Mouse (Mus musculus): ENCODE measurements at regions not wholly inside any gene's neighbourhood (a gene's known extent, or its start where the extent isn't known, plus 50 kb on each side); places are given as distances from the start of the nearest gene placed in this dataset.

- intact Hi-C loops (cut with DNase I; ENCODE audit: low total_unique reads): no loop called here
- DNase-seq: no peak
These were observed 135.9 kb downstream of the Matn1 start for GRCm38 (mm10) chr4:131080113-131080512.

GRCm38 (mm10) chr4:131083405-131083804 lies 139.2 kb downstream of the Matn1 start:
- DNase-seq: no peak
- intact Hi-C loops (cut with DNase I; ENCODE audit: low total_unique reads): no loop called here

- intact Hi-C loops (cut with DNase I; ENCODE audit: low total_unique reads): no loop called here
- DNase-seq: no peak
These were observed 153.2 kb downstream of the Matn1 start for GRCm38 (mm10) chr4:131097421-131097820.

GRCm38 (mm10) chr4:131100093-131100795 lies 156.1 kb downstream of the Matn1 start:
- DNase-seq: no peak
- intact Hi-C loops (cut with DNase I; ENCODE audit: low total_unique reads): no loop called here

GRCm38 (mm10) chr4:131100796-131101156 lies 156.6 kb downstream of the Matn1 start:
- no peak for DNase-seq
- intact Hi-C loops (cut with DNase I; ENCODE audit: low total_unique reads): no loop called here

GRCm38 (mm10) chr4:131102163-131102562 lies 158.0 kb downstream of the Matn1 start:
- no peak for DNase-seq
- intact Hi-C loops (cut with DNase I; ENCODE audit: low total_unique reads): no loop called here

- intact Hi-C loops (cut with DNase I; ENCODE audit: low total_unique reads): no loop called here
- no peak for DNase-seq
These were observed 163.1 kb downstream of the Matn1 start for GRCm38 (mm10) chr4:131107127-131107857.

GRCm38 (mm10) chr4:131112536-131112935 lies 168.4 kb downstream of the Matn1 start:
- DNase-seq: no peak
- intact Hi-C loops (cut with DNase I; ENCODE audit: low total_unique reads): no loop called here

GRCm38 (mm10) chr4:131113727-131114303 lies 169.6 kb downstream of the Matn1 start:
- intact Hi-C loops (cut with DNase I; ENCODE audit: low total_unique reads): no loop called here
- DNase-seq: no peak

- intact Hi-C loops (cut with DNase I; ENCODE audit: low total_unique reads): no loop called here
- peak; percentile 72 for DNase-seq
These were observed 171.1 kb downstream of the Matn1 start for GRCm38 (mm10) chr4:131115247-131115646.

GRCm38 (mm10) chr4:131118586-131118985 lies 174.4 kb downstream of the Matn1 start:
- no peak for DNase-seq
- intact Hi-C loops (cut with DNase I; ENCODE audit: low total_unique reads): no loop called here

- intact Hi-C loops (cut with DNase I; ENCODE audit: low total_unique reads): no loop called here
- no peak for DNase-seq
These were observed 175.4 kb downstream of the Matn1 start for GRCm38 (mm10) chr4:131119621-131120020.

GRCm38 (mm10) chr4:131120680-131121079 lies 176.5 kb downstream of the Matn1 start:
- intact Hi-C loops (cut with DNase I; ENCODE audit: low total_unique reads): no loop called here
- DNase-seq: no peak

- DNase-seq: no peak
- intact Hi-C loops (cut with DNase I; ENCODE audit: low total_unique reads): no loop called here
These were observed 181.8 kb downstream of the Matn1 start for GRCm38 (mm10) chr4:131125975-131126374.

GRCm38 (mm10) chr4:131126901-131127300 lies 182.7 kb downstream of the Matn1 start:
- intact Hi-C loops (cut with DNase I; ENCODE audit: low total_unique reads): no loop called here
- no peak for DNase-seq

- intact Hi-C loops (cut with DNase I; ENCODE audit: low total_unique reads): no loop called here
- no peak for DNase-seq
These were observed 184.5 kb downstream of the Matn1 start for GRCm38 (mm10) chr4:131128646-131129045.

- intact Hi-C loops (cut with DNase I; ENCODE audit: low total_unique reads): no loop called here
- DNase-seq: no peak
These were observed 188.0 kb downstream of the Matn1 start for GRCm38 (mm10) chr4:131132201-131132600.

- no peak for DNase-seq
- intact Hi-C loops (cut with DNase I; ENCODE audit: low total_unique reads): no loop called here
These were observed 188.6 kb downstream of the Matn1 start for GRCm38 (mm10) chr4:131132781-131133180.

GRCm38 (mm10) chr4:131135841-131136240 lies 191.7 kb downstream of the Matn1 start:
- no peak for DNase-seq

GRCm38 (mm10) chr4:131138891-131139290 lies 194.7 kb downstream of the Matn1 start:
- intact Hi-C loops (cut with DNase I; ENCODE audit: low total_unique reads): no loop called here
- DNase-seq: no peak

More at GRCm38 (mm10) chr4:131135841-131136240, 191.7 kb downstream of the Matn1 start:
- intact Hi-C loops (cut with DNase I; ENCODE audit: low total_unique reads): no loop called here

Data from gastrocnemius, postnatal 14 days (tissue).